ENCODE assay signal across 8 mouse cellular contexts in genomic region chr9:21961366-21961980, GRCm38 (mm10). TPM values are rescaled to one million over a fixed set of nuclear protein-coding genes. Genes with fewer than 3 reads are reported as not detected.
DNase-seq lines count a peak whose midpoint lies in the region; ATAC-seq and TF ChIP-seq lines count a peak whose summit lies in the region.

No protein-coding gene starts in this region.

- peak overlapping the region; percentile 61 for H3K4me2 ChIP-seq in forebrain, embryonic 11.5 days (ENCODE audit: low read depth, low read length, severe bottlenecking)
- peak overlapping the region; percentile 92 for H3K4me2 ChIP-seq in limb, embryonic 14.5 days (replicated peaks; ENCODE audit: low read depth, low read length, severe bottlenecking)
- peak overlapping the region; percentile 70 for H3K4me2 ChIP-seq in neural tube, embryonic 12.5 days (replicated peaks)

- peaks cover 45% of the 10 kb centered on the region for H3K27me3 ChIP-seq in forebrain, embryonic 11.5 days (ENCODE audit: control insufficient read depth, insufficient read depth, low read length)
- peaks cover 46% of the 10 kb centered on the region for H3K27me3 ChIP-seq in limb, embryonic 14.5 days (ENCODE audit: control insufficient read depth, insufficient read depth, low read length)
- peaks cover 47% of the 10 kb centered on the region for H3K27me3 ChIP-seq in neural tube, embryonic 12.5 days (replicated peaks)

- 1% methylated on average over 35 of the region's 35 CpGs for WGBS in forebrain, embryonic 11.5 days
- 2% methylated on average over 35 of the region's 35 CpGs for WGBS in limb, embryonic 14.5 days
- WGBS in neural tube, embryonic 12.5 days, result 1% methylated on average over 35 of the region's 35 CpGs

- DNase-seq in cerebellum, adult 9-11 months, result peak; percentile 50
- DNase-seq in A20 (ENCODE audit: low read depth, low spot score), result peak; percentile 57
- no peak for DNase-seq in forebrain, embryonic 11.5 days (ENCODE audit: low spot score)
- DNase-seq in limb, embryonic 14.5 days (ENCODE audit: low spot score), result no peak
- DNase-seq in right cerebral cortex, postnatal 14 days, result no peak
- no peak for DNase-seq in left cerebral cortex, postnatal 14 days (ENCODE audit: low spot score in 2 of 2)

- intact Hi-C loops in left cerebral cortex, postnatal 14 days (cut with DNase I), result loop anchor here (5.0 kb wide), 1 partner anchor 41 kb away; the partner anchor contains the start of genes Ccdc151 and Prkcsh

- H3K4me3 ChIP-seq in forebrain, embryonic 11.5 days (ENCODE audit: low read depth, low read length), result peak overlapping the region; percentile 29
- peak overlapping the region; percentile 41 for H3K4me3 ChIP-seq in limb, embryonic 14.5 days (replicated peaks; ENCODE audit: low read length)
- H3K4me3 ChIP-seq in neural tube, embryonic 12.5 days, result peak overlapping the region; percentile 27; the same call in 1 of the 2 replicates

- TF ChIP-seq POLR2A in limb, embryonic 14.5 days (IDR thresholded peaks at IDR 0.05; ENCODE audit: borderline replicate concordance, extremely low read depth, insufficient read depth, insufficient read length), result no peak

- no peak overlapping the region for H3K27ac ChIP-seq in forebrain, embryonic 11.5 days (ENCODE audit: low read depth, low read length)
- no peak overlapping the region for H3K27ac ChIP-seq in limb, embryonic 14.5 days (replicated peaks; ENCODE audit: low read depth, low read length)
- H3K27ac ChIP-seq in neural tube, embryonic 12.5 days, result no peak overlapping the region

- no peak for ATAC-seq in cerebellum, adult (ENCODE audit: insufficient number of reproducible peaks, low FRiP score, low TSS enrichment)
- ATAC-seq in forebrain, embryonic 11.5 days (replicated peaks; ENCODE audit: low FRiP score), result no peak
- ATAC-seq in limb, embryonic 14.5 days (ENCODE audit: low FRiP score, low read depth), result no peak
- ATAC-seq in neural tube, embryonic 12.5 days (ENCODE audit: low FRiP score, low read depth), result no peak

- peak overlapping the region; percentile 21; the same call in 1 of the 2 replicates for H3K9ac ChIP-seq in forebrain, embryonic 11.5 days (ENCODE audit: low read length)
- H3K9ac ChIP-seq in limb, embryonic 14.5 days (ENCODE audit: low read depth, low read length, severe bottlenecking), result no peak overlapping the region
- H3K9ac ChIP-seq in neural tube, embryonic 12.5 days, result no peak overlapping the region

- no peaks in the 10 kb centered on the region for H3K9me3 ChIP-seq in forebrain, embryonic 11.5 days (ENCODE audit: control insufficient read depth, low read length)
- H3K9me3 ChIP-seq in limb, embryonic 14.5 days (ENCODE audit: control insufficient read depth, low read length), result no peaks in the 10 kb centered on the region
- no peaks in the 10 kb centered on the region for H3K9me3 ChIP-seq in neural tube, embryonic 12.5 days

- H3K4me1 ChIP-seq in forebrain, embryonic 11.5 days (replicated peaks; ENCODE audit: control insufficient read depth, insufficient read depth, low read length), result peaks cover 6% of the 10 kb centered on the region; the same call in 1 of the 2 replicates
- H3K4me1 ChIP-seq in limb, embryonic 14.5 days (ENCODE audit: control insufficient read depth, insufficient read depth, low read length), result peaks cover 9% of the 10 kb centered on the region
- peaks cover 37% of the 10 kb centered on the region for H3K4me1 ChIP-seq in neural tube, embryonic 12.5 days

- no peaks in the 10 kb centered on the region for H3K36me3 ChIP-seq in forebrain, embryonic 11.5 days (ENCODE audit: control insufficient read depth, insufficient read depth, low read length)
- 0 out of 2 replicates have a peak, but pooled peaks cover 5% of the 10 kb centered on the region for H3K36me3 ChIP-seq in limb, embryonic 14.5 days (ENCODE audit: control insufficient read depth, insufficient read depth, low read length)
- H3K36me3 ChIP-seq in neural tube, embryonic 12.5 days, result no peaks in the 10 kb centered on the region

RNA-seq across cellular contexts. Expression of gene Epor, which starts 1.8 kb away (rescaled TPM):
- polyA plus RNA-seq in forebrain, embryonic 11.5 days (2014; fragmentation: Nextera tagmentation; extraction: Ambion mirVana), result 6.7 and 7.0 TPM in 2 replicates
- polyA plus RNA-seq in limb, embryonic 14.5 days (2012; rRNA removed), result 6.7 and 8.0 TPM in 2 replicates
- polyA plus RNA-seq in limb, embryonic 14.5 days (2014; fragmentation: Nextera tagmentation; extraction: Ambion mirVana), result 4.1 and 5.9 TPM in 2 replicates
- polyA plus RNA-seq in neural tube, embryonic 12.5 days (2016; fragmentation: Nextera tagmentation; extraction: Ambion mirVana), result 3.5 and 4.0 TPM in 2 replicates
- total RNA-seq in left cerebral cortex, postnatal 14 days (2021), result 1 to 10 TPM; 1.4 to 3.4 TPM

RNA-seq across cellular contexts. Expression of gene Swsap1, which starts 5.9 kb away (rescaled TPM):
- polyA plus RNA-seq in forebrain, embryonic 11.5 days (2014; fragmentation: Nextera tagmentation; extraction: Ambion mirVana), result 18.5 and 22.2 TPM in 2 replicates
- polyA plus RNA-seq in limb, embryonic 14.5 days (2012; rRNA removed), result 6.5 and 7.0 TPM in 2 replicates
- polyA plus RNA-seq in limb, embryonic 14.5 days (2014; fragmentation: Nextera tagmentation; extraction: Ambion mirVana), result 12.8 TPM in 2 replicates
- polyA plus RNA-seq in neural tube, embryonic 12.5 days (2016; fragmentation: Nextera tagmentation; extraction: Ambion mirVana), result 8.1 and 9.7 TPM in 2 replicates
- total RNA-seq in left cerebral cortex, postnatal 14 days (2021), result 10 to 100 TPM; 14.4 to 15.0 TPM

RNA-seq across cellular contexts. Expression of gene Plppr2, which starts 24.6 kb away (rescaled TPM):
- polyA plus RNA-seq in forebrain, embryonic 11.5 days (2014; fragmentation: Nextera tagmentation; extraction: Ambion mirVana), result 24.2 and 27.1 TPM in 2 replicates
- polyA plus RNA-seq in limb, embryonic 14.5 days (2012; rRNA removed), result 31.7 and 44.2 TPM in 2 replicates
- 8.7 and 11.2 TPM in 2 replicates for polyA plus RNA-seq in limb, embryonic 14.5 days (2014; fragmentation: Nextera tagmentation; extraction: Ambion mirVana)
- polyA plus RNA-seq in neural tube, embryonic 12.5 days (2016; fragmentation: Nextera tagmentation; extraction: Ambion mirVana), result 53.3 and 56.2 TPM in 2 replicates
- total RNA-seq in left cerebral cortex, postnatal 14 days (2021), result 100 to 1,000 TPM; 262 to 263 TPM

RNA-seq across cellular contexts. Expression of gene Rgl3, which starts 27.8 kb away (rescaled TPM):
- 1.1 and 3.4 TPM in 2 replicates for polyA plus RNA-seq in forebrain, embryonic 11.5 days (2014; fragmentation: Nextera tagmentation; extraction: Ambion mirVana)
- 2.9 and 3.2 TPM in 2 replicates for polyA plus RNA-seq in limb, embryonic 14.5 days (2012; rRNA removed)
- 1.1 and 1.5 TPM in 2 replicates for polyA plus RNA-seq in limb, embryonic 14.5 days (2014; fragmentation: Nextera tagmentation; extraction: Ambion mirVana)
- 2.0 and 2.8 TPM in 2 replicates for polyA plus RNA-seq in neural tube, embryonic 12.5 days (2016; fragmentation: Nextera tagmentation; extraction: Ambion mirVana)
- total RNA-seq in left cerebral cortex, postnatal 14 days (2021), result 1 to 10 TPM; 1.7 to 2.4 TPM

RNA-seq across cellular contexts. Expression of gene Tmem205, which starts 34.1 kb away (rescaled TPM):
- polyA plus RNA-seq in forebrain, embryonic 11.5 days (2014; fragmentation: Nextera tagmentation; extraction: Ambion mirVana), result 30.3 and 31.0 TPM in 2 replicates
- polyA plus RNA-seq in limb, embryonic 14.5 days (2012; rRNA removed), result 37.4 and 45.3 TPM in 2 replicates
- 49.5 and 51.5 TPM in 2 replicates for polyA plus RNA-seq in limb, embryonic 14.5 days (2014; fragmentation: Nextera tagmentation; extraction: Ambion mirVana)
- 36.1 and 42.3 TPM in 2 replicates for polyA plus RNA-seq in neural tube, embryonic 12.5 days (2016; fragmentation: Nextera tagmentation; extraction: Ambion mirVana)
- total RNA-seq in left cerebral cortex, postnatal 14 days (2021), result 10 to 100 TPM; 28.0 to 33.5 TPM

Comparison
In these comparisons a context has a peak if more than half of its experiments do, and no peak if none do; other contexts are left out.
1. DNase-seq: peak in cerebellum, adult 9-11 months (single experiment) and A20 (single experiment); none in forebrain, embryonic 11.5 days (single experiment), limb, embryonic 14.5 days (single experiment), right cerebral cortex, postnatal 14 days (single experiment) and left cerebral cortex, postnatal 14 days (0 of 2).
2. Peak in every context shown above with its lines, with median percentiles within 50 percentile points of each other: H3K4me2 ChIP-seq and H3K4me3 ChIP-seq.